Mouse (Mus musculus) limb, embryonic 14.5 days (tissue): ENCODE data around the gene Otop2. TPM values are rescaled to one million over a fixed set of nuclear protein-coding genes. Genes with fewer than 3 reads are reported as not detected.

ENCODE experiments used
- ATAC-seq: fragments of 200-750 bp; cut with Nextera tagmentation; 2 replicates; pipeline ENCODE4 v1.8.0; 2017; ENCODE audit warnings: low read depth, moderate number of reproducible peaks, moderate TSS enrichment; ENCODE audit not compliant: low FRiP score
- DNase-seq: peaks from one replicate; pipeline ENCODE4 v3.0.0-alpha.2; 2015; ENCODE audit warnings: low spot score
- H3K27ac ChIP-seq: fragments of 300-500 bp; sonication (generic); replicated peaks from 2 replicates; pipeline ENCODE4 v1.5.1; 2014; ENCODE audit warnings: low read depth, mild to moderate bottlenecking, low read length, moderate library complexity, mixed read lengths
- H3K27me3 ChIP-seq: fragments of 300-500 bp; sonication (generic); 2 replicates; pipeline ENCODE4 v1.6.1; 2014; ENCODE audit warnings: low read length, mixed read lengths; ENCODE audit not compliant: control insufficient read depth, insufficient read depth
- H3K36me3 ChIP-seq: fragments of 300-500 bp; sonication (generic); 2 replicates; pipeline ENCODE4 v1.6.1; 2014; ENCODE audit warnings: mild to moderate bottlenecking, low read length, moderate library complexity, mixed read lengths; ENCODE audit not compliant: control insufficient read depth, insufficient read depth
- H3K4me1 ChIP-seq: fragments of 300-500 bp; sonication (generic); 2 replicates; pipeline ENCODE4 v1.6.1; 2014; ENCODE audit warnings: antibody characterized with exemption, low read length, mixed read lengths; ENCODE audit not compliant: control insufficient read depth, insufficient read depth
- H3K4me2 ChIP-seq: fragments of 300-500 bp; sonication (generic); replicated peaks from 2 replicates; pipeline ENCODE4 v1.6.1; 2014; ENCODE audit warnings: low read depth, mild to moderate bottlenecking, low read length, moderate library complexity; ENCODE audit not compliant: severe bottlenecking
- H3K4me3 ChIP-seq: fragments of 300-500 bp; sonication (generic); replicated peaks from 2 replicates; pipeline ENCODE4 v1.5.1; 2014; ENCODE audit warnings: low read length
- H3K9ac ChIP-seq: fragments of 300-500 bp; sonication (generic); 2 replicates; pipeline ENCODE4 v1.6.1; 2014; ENCODE audit warnings: mild to moderate bottlenecking, low read depth, low read length, moderate library complexity; ENCODE audit not compliant: severe bottlenecking
- H3K9me3 ChIP-seq: fragments of 300-500 bp; sonication (generic); 2 replicates; pipeline ENCODE4 v1.6.1; 2016; ENCODE audit warnings: low read length; ENCODE audit not compliant: control insufficient read depth
- POLR2A ChIP-seq: fragments of 200-500 bp; IDR thresholded peaks from 2 replicates; pipeline ENCODE4 v1.8.0; 2012; ENCODE audit warnings: inconsistent platforms, mild to moderate bottlenecking, moderate library complexity, borderline replicate concordance; ENCODE audit not compliant: insufficient read depth, insufficient read length; ENCODE audit errors: extremely low read depth
- WGBS: fragments of 180-500 bp; shearing (Covaris S2); extraction: QIAGEN DNeasy Blood & Tissue Kit; methylation state at CpG from one replicate; pipeline ENCODE4 v1.1.7; 2014; 5-methylcytosine and 5-hydroxymethylcytosine counted together
- polyA plus RNA-seq, 2 experiments: library from polyadenylated mRNA; depleted of rRNA in 1 of 2; stranded (reverse) in 1 of 2; unstranded in 1 of 2; fragments of >200 nt; fragmentation: Nextera tagmentation in 1 of 2; extraction: Ambion mirVana in 1 of 2; gene quantifications; 2 replicates each; pipeline versions ENCODE4 v1.2.1 to v1.2.3; 2012 to 2014

Otop2 gene
- polyA plus RNA-seq (2012; rRNA removed): 0.29 and 0.44 TPM in 2 replicates
- 0.08 and 0.19 TPM in 2 replicates for polyA plus RNA-seq (2014; fragmentation: Nextera tagmentation; extraction: Ambion mirVana)

- no peak within 1 kb of the TSS for H3K9ac ChIP-seq
- ATAC-seq (no peak), DNase-seq (no peak)
- no peak within 1 kb of the TSS for H3K4me3 ChIP-seq
- H3K27me3 ChIP-seq: no peaks in the 10 kb centered on the region
- no peak within 1 kb of the TSS for H3K27ac ChIP-seq
- 19% methylated on average over 8 of the region's 8 CpGs for WGBS
- no peaks in the 10 kb centered on the region for H3K9me3 ChIP-seq
- no peaks in the 10 kb centered on the region for H3K36me3 ChIP-seq
- no peak for TF ChIP-seq POLR2A
- H3K4me2 ChIP-seq: no peak within 1 kb of the TSS
- H3K4me1 ChIP-seq: no peaks in the 10 kb centered on the region
These were observed at the start of gene Otop2 for GRCm38 (mm10) chr11:115306863-115307262. TSS of gene Otop2 (plus strand) at chr11:115307163.

- peaks cover 4% of the 10 kb centered on the region; the same call in 1 of the 2 replicates for H3K4me1 ChIP-seq
- no peaks in the 10 kb centered on the region for H3K36me3 ChIP-seq
- H3K27ac ChIP-seq: no peak overlapping the region
- no peak for TF ChIP-seq POLR2A
- no peak; the same call in 1 of the 2 replicates for ATAC-seq
- H3K4me3 ChIP-seq: peak overlapping the region; percentile 17; the same call in 1 of the 2 replicates
- H3K9me3 ChIP-seq: peaks cover 3% of the 10 kb centered on the region; the same call in 1 of the 2 replicates
- H3K9ac ChIP-seq: no peak overlapping the region
- H3K4me2 ChIP-seq: peak overlapping the region; percentile 33; the same call in 1 of the 2 replicates
- 20% methylated on average over 47 of the region's 59 CpGs for WGBS
- peaks cover 63% of the 10 kb centered on the region for H3K27me3 ChIP-seq
- no peak for DNase-seq
These were observed 49.0 kb upstream of the Otop2 start for GRCm38 (mm10) chr11:115257775-115258510.

DNA sequence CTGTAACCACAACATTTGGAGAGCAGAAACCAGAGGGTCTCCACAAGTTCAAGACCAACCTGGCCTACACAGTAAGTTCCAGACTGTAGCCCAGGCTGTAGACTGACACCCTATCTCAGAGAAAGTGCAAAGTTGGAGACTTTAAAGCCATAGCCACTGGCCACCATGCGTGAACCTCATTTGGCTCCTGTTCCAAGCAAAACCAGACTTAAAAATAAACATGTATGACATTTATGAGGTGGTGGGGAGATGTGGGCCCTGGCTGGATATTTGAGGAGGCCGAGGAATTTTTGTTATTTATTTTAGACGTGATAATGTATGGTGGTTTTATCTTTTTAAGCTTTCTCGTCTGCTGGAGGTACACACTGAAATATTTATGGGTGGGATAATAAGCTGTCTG lies 47.8 kb upstream of the Otop2 start:
- peaks cover 3% of the 10 kb centered on the region; the same call in 1 of the 2 replicates for H3K9me3 ChIP-seq
- H3K27me3 ChIP-seq: peaks cover 75% of the 10 kb centered on the region
- no peak overlapping the region for H3K27ac ChIP-seq
- H3K36me3 ChIP-seq: no peaks in the 10 kb centered on the region
- no peak overlapping the region for H3K4me2 ChIP-seq
- H3K9ac ChIP-seq: no peak overlapping the region
- 24% methylated on average over 4 of the region's 4 CpGs for WGBS
- DNase-seq (no peak), ATAC-seq (no peak)
- H3K4me1 ChIP-seq: peaks cover 4% of the 10 kb centered on the region; the same call in 1 of the 2 replicates
- H3K4me3 ChIP-seq: no peak overlapping the region
- TF ChIP-seq POLR2A: no peak

GRCm38 (mm10) chr11:115262954-115263353 lies 44.0 kb upstream of the Otop2 start:
- Histone ChIP-seq H3K4me3 (no peak overlapping the region), H3K36me3 (no peaks in the 10 kb centered on the region), H3K9ac (no peak overlapping the region), H3K4me1 (peaks cover 13% of the 10 kb centered on the region), H3K4me2 (no peak overlapping the region), H3K9me3 (peaks cover 3% of the 10 kb centered on the region; the same call in 1 of the 2 replicates), H3K27ac (no peak overlapping the region), H3K27me3 (peaks cover 94% of the 10 kb centered on the region)
- WGBS: 82% methylated on average over 11 of the region's 11 CpGs
- DNase-seq: no peak
- ATAC-seq: no peak
- TF ChIP-seq POLR2A: no peak

DNA sequence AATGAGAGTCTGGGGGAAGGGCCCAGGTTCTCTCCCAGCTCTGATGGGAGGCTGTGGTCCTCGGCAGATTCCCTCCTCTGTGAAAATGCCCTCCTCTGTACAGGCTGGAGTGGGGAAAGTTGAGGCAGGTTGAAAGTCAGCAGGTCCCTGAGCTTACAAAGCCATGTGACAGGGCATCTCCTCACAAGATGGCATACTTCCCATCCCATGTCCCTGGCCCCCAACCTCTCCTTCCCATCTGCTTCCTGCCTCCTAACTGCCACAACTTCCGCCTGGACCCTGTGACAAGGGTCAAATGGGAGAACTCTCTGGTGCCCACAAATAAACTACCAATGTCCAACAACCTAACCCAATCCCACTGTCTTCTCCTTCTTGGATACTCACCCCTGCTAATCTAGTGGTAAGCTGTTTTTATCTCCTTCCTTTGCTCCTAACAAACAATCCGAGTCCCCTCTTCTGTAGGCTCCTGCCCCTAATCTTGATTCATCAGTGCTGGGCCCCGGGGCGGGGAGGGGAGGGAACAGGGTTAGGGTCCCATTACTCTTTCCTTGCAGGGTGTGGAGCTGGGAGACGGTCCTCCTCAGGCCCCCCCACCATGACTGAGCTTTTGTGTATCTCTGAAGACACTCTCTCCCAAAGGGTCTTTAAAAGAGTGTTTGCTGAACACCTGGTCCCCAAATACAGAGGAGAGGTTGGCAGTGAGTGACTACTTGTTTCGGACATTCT lies 42.7 kb upstream of the Otop2 start:
- DNase-seq (no peak), ATAC-seq (no peak)
- H3K9me3 ChIP-seq: no peaks in the 10 kb centered on the region
- no peak overlapping the region for H3K4me3 ChIP-seq
- no peak for TF ChIP-seq POLR2A
- H3K9ac ChIP-seq: no peak overlapping the region
- peaks cover 10% of the 10 kb centered on the region for H3K36me3 ChIP-seq
- peaks cover 89% of the 10 kb centered on the region for H3K27me3 ChIP-seq
- H3K27ac ChIP-seq: no peak overlapping the region
- peaks cover 10% of the 10 kb centered on the region for H3K4me1 ChIP-seq
- 63% methylated on average over 7 of the region's 7 CpGs for WGBS
- H3K4me2 ChIP-seq: no peak overlapping the region
